Mouse (Mus musculus) liver, embryonic 13.5 days (tissue): ENCODE measurements around the gene Gmds. TPM values are rescaled to one million over a fixed set of nuclear protein-coding genes. Genes with fewer than 3 reads are reported as not detected.

Experiments used
- ATAC-seq: fragments of 200-750 bp; cut with Nextera tagmentation; 2 replicates; pipeline ENCODE4 v1.8.0; 2017; ENCODE audit warnings: low read depth, mild to moderate bottlenecking, moderate number of reproducible peaks, moderate library complexity
- DNase-seq: peaks from one replicate; pipeline ENCODE4 v3.0.0; 2022
- H3K27ac ChIP-seq: fragments of 300-500 bp; sonication (generic); 2 replicates; pipeline ENCODE4 v1.5.1; 2015; ENCODE audit warnings: moderate library complexity, mild to moderate bottlenecking, inconsistent platforms
- H3K27me3 ChIP-seq: fragments of 300-500 bp; sonication (generic); 2 replicates; pipeline ENCODE4 v1.6.1; 2015; ENCODE audit warnings: mild to moderate bottlenecking, inconsistent platforms
- H3K36me3 ChIP-seq: fragments of 300-500 bp; sonication (generic); 2 replicates; pipeline ENCODE4 v1.6.1; 2015; ENCODE audit warnings: mild to moderate bottlenecking, inconsistent platforms
- H3K4me1 ChIP-seq: fragments of 300-500 bp; sonication (generic); replicated peaks from 2 replicates; pipeline ENCODE4 v1.6.1; 2015; ENCODE audit warnings: inconsistent platforms
- H3K4me2 ChIP-seq: fragments of 300-500 bp; sonication (generic); 2 replicates; pipeline ENCODE4 v1.6.1; 2015; ENCODE audit warnings: inconsistent platforms, mild to moderate bottlenecking, moderate library complexity
- H3K4me3 ChIP-seq: fragments of 300-500 bp; sonication (generic); replicated peaks from 2 replicates; pipeline ENCODE4 v1.5.1; 2015; ENCODE audit warnings: mild to moderate bottlenecking, inconsistent platforms
- H3K9ac ChIP-seq: fragments of 300-500 bp; sonication (generic); 2 replicates; pipeline ENCODE4 v1.6.1; 2015; ENCODE audit warnings: mild to moderate bottlenecking, inconsistent platforms
- H3K9me3 ChIP-seq: fragments of 300-500 bp; sonication (generic); replicated peaks from 2 replicates; pipeline ENCODE4 v1.6.1; 2016; ENCODE audit warnings: inconsistent platforms
- WGBS: fragments of 180-500 bp; shearing (Covaris S2); methylation state at CpG from one replicate; pipeline ENCODE4 v1.1.7; 2015; ENCODE audit not compliant: insufficient replicate concordance; 5-methylcytosine and 5-hydroxymethylcytosine counted together
- polyA plus RNA-seq: library from polyadenylated mRNA; unstranded; fragments of >200 nt; fragmentation: Nextera tagmentation; extraction: Ambion mirVana; gene quantifications from 2 replicates; pipeline ENCODE4 v1.2.1, GENCODE M21; 2015

Gene Gmds
- polyA plus RNA-seq, 1 experiment from 2014 or later: 9.1 TPM

GRCm38 (mm10) chr13:32047980-32048959 lies 290.3 kb downstream of the Gmds start:
- Histone ChIP-seq H3K9ac (no peak overlapping the region), H3K27ac (no peak overlapping the region), H3K9me3 (no peaks in the 10 kb centered on the region), H3K4me3 (no peak overlapping the region), H3K36me3 (no peaks in the 10 kb centered on the region), H3K4me2 (no peak overlapping the region), H3K4me1 (no peaks in the 10 kb centered on the region), H3K27me3 (no peaks in the 10 kb centered on the region)
- ATAC-seq: no peak
- 38% methylated on average over 6 of the region's 6 CpGs for WGBS
- no peak for DNase-seq

GRCm38 (mm10) chr13:32046961-32047360 lies 291.6 kb downstream of the Gmds start:
- H3K27ac ChIP-seq: no peak overlapping the region
- 74% methylated on average over 4 of the region's 4 CpGs for WGBS
- no peak overlapping the region for H3K4me2 ChIP-seq
- no peak overlapping the region for H3K9ac ChIP-seq
- no peaks in the 10 kb centered on the region for H3K36me3 ChIP-seq
- no peaks in the 10 kb centered on the region for H3K4me1 ChIP-seq
- no peaks in the 10 kb centered on the region for H3K27me3 ChIP-seq
- H3K4me3 ChIP-seq: no peak overlapping the region
- ATAC-seq: no peak
- DNase-seq: no peak
- no peaks in the 10 kb centered on the region for H3K9me3 ChIP-seq

GRCm38 (mm10) chr13:32042748-32043147 lies 295.8 kb downstream of the Gmds start:
- Histone ChIP-seq H3K4me2 (no peak overlapping the region), H3K27ac (no peak overlapping the region), H3K36me3 (no peaks in the 10 kb centered on the region), H3K9ac (no peak overlapping the region), H3K27me3 (no peaks in the 10 kb centered on the region), H3K9me3 (no peaks in the 10 kb centered on the region), H3K4me3 (no peak overlapping the region), H3K4me1 (no peaks in the 10 kb centered on the region)
- ATAC-seq (no peak), DNase-seq (no peak)
- WGBS: 61% methylated on average over 2 of the region's 2 CpGs

- ATAC-seq: peak; percentile 57; the same call in 1 of the 2 replicates
- H3K9ac ChIP-seq: no peak overlapping the region
- no peak overlapping the region for H3K27ac ChIP-seq
- no peak for DNase-seq
- H3K27me3 ChIP-seq: no peaks in the 10 kb centered on the region
- no peaks in the 10 kb centered on the region for H3K4me1 ChIP-seq
- no peak overlapping the region for H3K4me2 ChIP-seq
- 44% methylated on average over 1 of the region's 1 CpGs for WGBS
- H3K4me3 ChIP-seq: no peak overlapping the region
- no peaks in the 10 kb centered on the region for H3K36me3 ChIP-seq
- no peaks in the 10 kb centered on the region for H3K9me3 ChIP-seq
These were observed 297.7 kb downstream of the Gmds start for GRCm38 (mm10) chr13:32040822-32041221.

GRCm38 (mm10) chr13:32036902-32037301 lies 301.6 kb downstream of the Gmds start:
- Histone ChIP-seq H3K4me2 (no peak overlapping the region), H3K4me1 (no peaks in the 10 kb centered on the region), H3K36me3 (no peaks in the 10 kb centered on the region), H3K9me3 (no peaks in the 10 kb centered on the region), H3K4me3 (no peak overlapping the region), H3K27me3 (no peaks in the 10 kb centered on the region), H3K9ac (no peak overlapping the region), H3K27ac (no peak overlapping the region)
- WGBS: 78% methylated on average over 5 of the region's 5 CpGs
- DNase-seq (no peak), ATAC-seq (no peak)

- ATAC-seq (no peak), DNase-seq (no peak)
- 67% methylated on average over 6 of the region's 6 CpGs for WGBS
These were observed 303.6 kb downstream of the Gmds start for GRCm38 (mm10) chr13:32034799-32035448.

GRCm38 (mm10) chr13:32034139-32034538 lies 304.4 kb downstream of the Gmds start:
- no peaks in the 10 kb centered on the region for H3K9me3 ChIP-seq
- no peak for ATAC-seq
- WGBS: 76% methylated on average over 8 of the region's 8 CpGs

More at GRCm38 (mm10) chr13:32034799-32035448, 303.6 kb downstream of the Gmds start:
- Histone ChIP-seq H3K27me3 (no peaks in the 10 kb centered on the region), H3K36me3 (no peaks in the 10 kb centered on the region), H3K9me3 (no peaks in the 10 kb centered on the region), H3K27ac (no peak overlapping the region), H3K4me2 (no peak overlapping the region), H3K4me1 (no peaks in the 10 kb centered on the region), H3K9ac (no peak overlapping the region), H3K4me3 (no peak overlapping the region)

GRCm38 (mm10) chr13:32026226-32026975 lies 312.1 kb downstream of the Gmds start:
- Histone ChIP-seq H3K9ac (no peak overlapping the region), H3K4me2 (no peak overlapping the region), H3K4me1 (no peaks in the 10 kb centered on the region), H3K9me3 (no peaks in the 10 kb centered on the region), H3K36me3 (no peaks in the 10 kb centered on the region), H3K4me3 (no peak overlapping the region), H3K27me3 (no peaks in the 10 kb centered on the region), H3K27ac (no peak overlapping the region)
- ATAC-seq (no peak), DNase-seq (no peak)
- WGBS: 68% methylated on average over 6 of the region's 6 CpGs

More at GRCm38 (mm10) chr13:32034139-32034538, 304.4 kb downstream of the Gmds start:
- H3K27me3 ChIP-seq: no peaks in the 10 kb centered on the region
- H3K36me3 ChIP-seq: no peaks in the 10 kb centered on the region
- DNase-seq: no peak
- H3K4me1 ChIP-seq: no peaks in the 10 kb centered on the region
- H3K27ac ChIP-seq: no peak overlapping the region
- no peak overlapping the region for H3K4me2 ChIP-seq
- H3K4me3 ChIP-seq: no peak overlapping the region
- no peak overlapping the region for H3K9ac ChIP-seq

- H3K4me1 ChIP-seq: no peaks in the 10 kb centered on the region
- H3K36me3 ChIP-seq: no peaks in the 10 kb centered on the region
- DNase-seq: no peak
- no peak overlapping the region for H3K9ac ChIP-seq
- H3K27ac ChIP-seq: no peak overlapping the region
- no peak for ATAC-seq
- H3K4me3 ChIP-seq: no peak overlapping the region
- H3K27me3 ChIP-seq: no peaks in the 10 kb centered on the region
- H3K9me3 ChIP-seq: no peaks in the 10 kb centered on the region
- H3K4me2 ChIP-seq: no peak overlapping the region
These were observed 313.7 kb downstream of the Gmds start for GRCm38 (mm10) chr13:32024822-32025221.

GRCm38 (mm10) chr13:32020455-32021249 lies 317.9 kb downstream of the Gmds start:
- no peaks in the 10 kb centered on the region for H3K9me3 ChIP-seq
- H3K27me3 ChIP-seq: no peaks in the 10 kb centered on the region
- H3K4me1 ChIP-seq: no peaks in the 10 kb centered on the region
- no peak overlapping the region for H3K9ac ChIP-seq
- ATAC-seq: no peak
- no peak for DNase-seq
- no peak overlapping the region for H3K4me3 ChIP-seq
- no peaks in the 10 kb centered on the region for H3K36me3 ChIP-seq
- no peak overlapping the region for H3K27ac ChIP-seq
- 59% methylated on average over 6 of the region's 6 CpGs for WGBS
- H3K4me2 ChIP-seq: no peak overlapping the region

GRCm38 (mm10) chr13:32019256-32019620 lies 319.3 kb downstream of the Gmds start:
- no peak overlapping the region for H3K9ac ChIP-seq
- no peak overlapping the region for H3K27ac ChIP-seq
- no peak for DNase-seq
- no peaks in the 10 kb centered on the region for H3K36me3 ChIP-seq
- no peaks in the 10 kb centered on the region for H3K9me3 ChIP-seq
- no peak overlapping the region for H3K4me3 ChIP-seq
- ATAC-seq: no peak
- no peaks in the 10 kb centered on the region for H3K4me1 ChIP-seq
- no peak overlapping the region for H3K4me2 ChIP-seq
- no peaks in the 10 kb centered on the region for H3K27me3 ChIP-seq
